Comparison of ENCODE assay signal across 8 mouse cellular contexts in the genomic region with DNA sequence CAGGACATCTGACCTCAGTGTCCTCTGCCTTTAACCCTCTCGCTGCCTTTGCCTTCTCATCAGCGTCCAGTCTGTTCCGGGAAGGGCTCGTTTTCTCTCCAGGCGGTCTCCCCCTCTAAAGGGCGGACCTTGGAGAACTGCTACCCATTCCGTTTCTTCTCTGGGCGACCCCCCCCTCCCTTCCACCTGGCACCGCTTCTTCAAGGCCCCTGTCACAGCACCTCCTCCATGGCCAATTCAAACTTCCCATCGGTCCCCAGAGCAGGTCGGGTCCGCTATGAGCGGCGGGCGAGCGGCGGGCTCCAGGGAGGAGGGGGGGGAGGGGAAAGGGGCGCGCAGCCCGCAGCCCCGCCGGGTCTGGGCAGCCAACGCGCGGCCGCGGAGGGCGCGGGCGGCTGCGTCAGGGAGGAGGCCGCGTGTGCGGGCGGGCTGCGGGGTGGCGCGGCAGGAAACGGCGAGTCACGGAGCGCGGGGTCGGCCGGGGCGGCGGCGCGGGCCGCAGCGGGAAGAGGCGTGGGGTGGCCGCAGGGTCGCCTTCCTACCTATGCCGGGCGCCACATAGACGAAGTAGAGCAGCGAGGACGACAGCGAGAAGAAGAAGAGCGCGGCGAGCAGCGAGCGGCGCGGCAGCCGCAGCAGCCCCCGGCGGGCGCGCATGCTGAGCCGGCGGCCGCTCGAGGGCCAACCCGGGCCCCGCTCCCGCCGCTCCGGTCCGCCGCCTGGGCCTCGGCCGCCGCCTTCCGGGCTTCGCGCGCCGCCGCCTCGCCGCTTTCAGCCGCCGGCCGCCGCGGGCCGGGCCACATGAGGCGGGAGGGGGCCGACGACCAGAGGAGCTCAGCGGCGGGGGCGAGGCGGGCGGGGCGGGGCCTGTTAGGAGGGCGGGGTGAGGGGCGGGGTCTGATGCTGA. TPM values are rescaled to one million over a fixed set of nuclear protein-coding genes. Genes with fewer than 3 reads are reported as not detected.
DNase-seq lines count a peak whose midpoint lies in the region; ATAC-seq and TF ChIP-seq lines count a peak whose summit lies in the region.

B4galt5 (minus strand) TSS at position 808 of the 907 bp plus-strand sequence.

- DNase-seq in urinary bladder, postnatal 25 days (ENCODE audit: low spot score) = peak; percentile 20
- DNase-seq in urinary bladder, postnatal 14 days (ENCODE audit: low spot score) = no peak
- DNase-seq in cerebellum, adult 2 months = peak; percentile 62 to 72
- DNase-seq in gonadal fat pad, adult 2 months (ENCODE audit: low read depth) = no peak
- peak; percentile 29 for DNase-seq in liver, embryonic 13.5 days
- peak; percentile 53 for DNase-seq in retina, embryonic 14.5 days (ENCODE audit: low spot score)
- DNase-seq in urinary bladder, adult 18-20 months (ENCODE audit: low spot score in 2 of 2) = no peak

- no peak for TF ChIP-seq CTCF in cerebellum, adult 2 months (IDR thresholded peaks at IDR 0.05; ENCODE audit: borderline replicate concordance, insufficient read depth, low read depth, low read length)

- WGBS in cerebellum, adult 2 months = under 1% methylated on average over 108 of the region's 111 CpGs
- under 1% methylated on average over 108 of the region's 111 CpGs for WGBS in intestine, embryonic 16.5 days
- WGBS in liver, embryonic 13.5 days (ENCODE audit: insufficient replicate concordance) = under 1% methylated on average over 81 of the region's 111 CpGs

- TF ChIP-seq POLR2A in cerebellum, adult 2 months (IDR thresholded peaks at IDR 0.05; ENCODE audit: borderline replicate concordance, insufficient read depth, low read length) = no peak

- peak within 1 kb of the TSS; percentile 92 for H3K27ac ChIP-seq in cerebellum, adult 2 months (ENCODE audit: insufficient read depth, low read length)
- H3K27ac ChIP-seq in intestine, embryonic 16.5 days (ENCODE audit: low read length) = peak within 1 kb of the TSS; percentile 77
- peak within 1 kb of the TSS; percentile 77 for H3K27ac ChIP-seq in liver, embryonic 13.5 days

- H3K36me3 ChIP-seq in intestine, embryonic 16.5 days (ENCODE audit: control insufficient read depth, insufficient read depth, low read length) = no peaks in the 10 kb centered on the region
- no peaks in the 10 kb centered on the region for H3K36me3 ChIP-seq in liver, embryonic 13.5 days

- peak within 1 kb of the TSS; percentile 89 for H3K9ac ChIP-seq in intestine, embryonic 16.5 days (ENCODE audit: low read depth, low read length)
- peak within 1 kb of the TSS; percentile 89 for H3K9ac ChIP-seq in liver, embryonic 13.5 days

- no peak; the same call in none of the 2 replicates for ATAC-seq in intestine, embryonic 16.5 days
- ATAC-seq in liver, embryonic 13.5 days (ENCODE audit: low read depth) = peak; percentile 2

- peaks cover 7% of the 10 kb centered on the region for H3K4me1 ChIP-seq in cerebellum, adult 2 months (ENCODE audit: control insufficient read depth, insufficient read depth, low read length)
- peaks cover 28% of the 10 kb centered on the region for H3K4me1 ChIP-seq in intestine, embryonic 16.5 days (ENCODE audit: control insufficient read depth, insufficient read depth, low read length)
- H3K4me1 ChIP-seq in liver, embryonic 13.5 days (replicated peaks) = peaks cover 87% of the 10 kb centered on the region

- H3K4me2 ChIP-seq in intestine, embryonic 16.5 days (ENCODE audit: low read depth, low read length) = peak within 1 kb of the TSS; percentile 90
- H3K4me2 ChIP-seq in liver, embryonic 13.5 days = peak within 1 kb of the TSS; percentile 97

- H3K4me3 ChIP-seq in cerebellum, adult 2 months (replicated peaks; ENCODE audit: insufficient read depth, low read depth, low read length) = peak within 1 kb of the TSS; percentile 88
- peak within 1 kb of the TSS; percentile 83 for H3K4me3 ChIP-seq in intestine, embryonic 16.5 days (ENCODE audit: low read length)
- H3K4me3 ChIP-seq in liver, embryonic 13.5 days (replicated peaks) = peak within 1 kb of the TSS; percentile 77

- no peaks in the 10 kb centered on the region for H3K27me3 ChIP-seq in cerebellum, adult 2 months (ENCODE audit: control insufficient read depth, insufficient read depth, low read length)
- H3K27me3 ChIP-seq in intestine, embryonic 16.5 days (replicated peaks; ENCODE audit: control insufficient read depth, insufficient read depth, low read length) = no peaks in the 10 kb centered on the region
- H3K27me3 ChIP-seq in liver, embryonic 13.5 days = peaks cover 65% of the 10 kb centered on the region

- no peaks in the 10 kb centered on the region for H3K9me3 ChIP-seq in intestine, embryonic 16.5 days (ENCODE audit: control insufficient read depth, low read length)
- no peaks in the 10 kb centered on the region for H3K9me3 ChIP-seq in liver, embryonic 13.5 days (replicated peaks)

RNA-seq across cellular contexts. Expression of gene B4galt5, which starts in this region (rescaled TPM):
- polyA plus RNA-seq in cerebellum, adult 2 months (2012; rRNA removed) = 53.5 and 59.4 TPM in 2 replicates
- polyA plus RNA-seq in gonadal fat pad, adult 2 months (2012; rRNA removed) = 10.3 and 18.3 TPM in 2 replicates
- polyA plus RNA-seq in intestine, embryonic 16.5 days (2015; fragmentation: Nextera tagmentation; extraction: Ambion mirVana) = 7.2 and 8.1 TPM in 2 replicates
- polyA plus RNA-seq in liver, embryonic 13.5 days (2015; fragmentation: Nextera tagmentation; extraction: Ambion mirVana) = 2.9 and 3.2 TPM in 2 replicates

Comparison
In these comparisons a context has a peak if more than half of its experiments do, and no peak if none do; other contexts are left out.
1. DNase-seq: peak in urinary bladder, postnatal 25 days (single experiment), cerebellum, adult 2 months (2 of 2), liver, embryonic 13.5 days (single experiment) and retina, embryonic 14.5 days (single experiment); none in urinary bladder, postnatal 14 days (single experiment), gonadal fat pad, adult 2 months (single experiment) and urinary bladder, adult 18-20 months (0 of 2).
2. Peak in every context shown above with its lines, with median percentiles within 50 percentile points of each other: H3K27ac ChIP-seq and H3K4me3 ChIP-seq.